Mouse (Mus musculus): ENCODE measurements around the gene Ipo13.

GRCm38 (mm10) chr4:117860570-117860969 lies 54.2 kb downstream of the Ipo13 start:
- TF ChIP-seq POLR2A (IDR thresholded peaks at IDR 0.05; ENCODE audit: borderline replicate concordance, insufficient read depth, low read length) (no peak), CTCF (IDR thresholded peaks at IDR 0.05; ENCODE audit: borderline replicate concordance, insufficient read depth, low read depth, low read length) (no peak)

All from cerebellum, adult 2 months (tissue).